Mouse (Mus musculus) layer of hippocampus, adult 8-10 months (tissue): ENCODE data around the gene Dapk1. TPM values are rescaled to one million over a fixed set of nuclear protein-coding genes. Genes with fewer than 3 reads are reported as not detected.
A peak's percentile ranks its signal among the peaks of the same experiment; 100 is the strongest.
"Not testable (repeated sequence)": the region's sequence is repeated elsewhere in the genome, so short reads cannot be mapped to it uniquely, and the experiment has no call there.

Source experiments
- DNase-seq, 2 experiments: peaks; one replicate each; pipeline ENCODE4 v3.0.0; 2022; ENCODE audit warnings: low spot score in 2 of 2
- total RNA-seq, 4 experiments: library from RNA; stranded (reverse); gene quantifications; 2 replicates each; pipeline ENCODE4 v1.2.4; 2022

Gene Dapk1
- 100 to 1,000 TPM in 3 of 4 experiments, 10 to 100 TPM in 1; 96.3 to 132 (median 118) TPM for total RNA-seq

GRCm38 (mm10) chr13:60601436-60602415 is at the start of gene Dapk1:
TSS of gene Dapk1 (plus strand) at chr13:60601947.
- peak; percentile 63 to 77 for DNase-seq

GRCm38 (mm10) chr13:60553326-60553725 is 48.4 kb upstream of the Dapk1 start:
- no peak for DNase-seq

- no peak for DNase-seq
Observed at GRCm38 (mm10) chr13:60556476-60556875, 45.3 kb upstream of the Dapk1 start.

- DNase-seq = no peak
Observed at GRCm38 (mm10) chr13:60556911-60557310, 44.8 kb upstream of the Dapk1 start.

GRCm38 (mm10) chr13:60564303-60564702 is 37.4 kb upstream of the Dapk1 start:
- DNase-seq = no peak

- DNase-seq = no peak
Observed at GRCm38 (mm10) chr13:60568934-60569548, 32.7 kb upstream of the Dapk1 start.

GRCm38 (mm10) chr13:60569549-60569941 is 32.2 kb upstream of the Dapk1 start:
- DNase-seq = no peak

- DNase-seq = no peak
Observed at GRCm38 (mm10) chr13:60573541-60573940, 28.2 kb upstream of the Dapk1 start.

- no peak for DNase-seq
Observed at GRCm38 (mm10) chr13:60573971-60574370, 27.8 kb upstream of the Dapk1 start.

GRCm38 (mm10) chr13:60578541-60578940 is 23.2 kb upstream of the Dapk1 start:
- no peak for DNase-seq

GRCm38 (mm10) chr13:60594866-60595265 is 6.9 kb upstream of the Dapk1 start:
- DNase-seq = no peak

- DNase-seq = no peak
Observed at GRCm38 (mm10) chr13:60595519-60595918, 6.2 kb upstream of the Dapk1 start.

GRCm38 (mm10) chr13:60602416-60603251 is 887 bp downstream of the Dapk1 start:
- peak; percentile 28 to 30 for DNase-seq

- no peak for DNase-seq
Observed at GRCm38 (mm10) chr13:60603252-60603562, 1.5 kb downstream of the Dapk1 start.

GRCm38 (mm10) chr13:60607411-60607810 is 5.7 kb downstream of the Dapk1 start:
- DNase-seq = no peak

- DNase-seq = no peak
Observed at GRCm38 (mm10) chr13:60608411-60609046, 6.8 kb downstream of the Dapk1 start.

- no peak for DNase-seq
Observed at GRCm38 (mm10) chr13:60609234-60609633, 7.5 kb downstream of the Dapk1 start.

GRCm38 (mm10) chr13:60610558-60610957 is 8.8 kb downstream of the Dapk1 start:
- no peak for DNase-seq

- DNase-seq = not testable (repeated sequence)
Observed at GRCm38 (mm10) chr13:60610971-60611370, 9.2 kb downstream of the Dapk1 start.

GRCm38 (mm10) chr13:60612160-60612559 is 10.4 kb downstream of the Dapk1 start:
- DNase-seq = no peak

GRCm38 (mm10) chr13:60614154-60614553 is 12.4 kb downstream of the Dapk1 start:
- DNase-seq = peak; percentile 65 to 66
